Mouse (Mus musculus) A20 (cell line): ENCODE results near the gene Tbxas1.

Experiments
- DNase-seq: peaks from one replicate; pipeline ENCODE4 v3.0.0-alpha.2; 2011; ENCODE audit warnings: low read depth, low spot score

Tbxas1 gene

DNA sequence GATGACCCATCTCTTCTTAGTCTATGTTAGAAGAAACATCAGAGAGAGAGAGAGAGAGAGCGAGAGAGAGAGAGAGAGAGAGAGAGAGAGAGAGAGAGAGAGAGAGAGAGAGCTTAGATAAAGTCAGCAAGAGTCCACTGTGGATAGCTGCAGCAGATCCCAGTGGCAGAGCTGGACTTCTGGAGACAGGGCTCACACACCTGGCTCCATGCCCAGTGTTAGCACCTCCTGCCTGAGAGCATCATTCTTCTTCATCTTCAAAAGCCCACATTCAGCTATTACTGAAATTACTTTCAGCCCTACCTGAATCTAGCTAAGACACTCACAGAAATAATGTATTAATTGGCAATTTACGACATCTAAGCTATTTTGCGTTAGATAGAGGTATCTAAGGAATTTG is 85.2 kb downstream of the Tbxas1 start:
- DNase-seq: no peak

DNA sequence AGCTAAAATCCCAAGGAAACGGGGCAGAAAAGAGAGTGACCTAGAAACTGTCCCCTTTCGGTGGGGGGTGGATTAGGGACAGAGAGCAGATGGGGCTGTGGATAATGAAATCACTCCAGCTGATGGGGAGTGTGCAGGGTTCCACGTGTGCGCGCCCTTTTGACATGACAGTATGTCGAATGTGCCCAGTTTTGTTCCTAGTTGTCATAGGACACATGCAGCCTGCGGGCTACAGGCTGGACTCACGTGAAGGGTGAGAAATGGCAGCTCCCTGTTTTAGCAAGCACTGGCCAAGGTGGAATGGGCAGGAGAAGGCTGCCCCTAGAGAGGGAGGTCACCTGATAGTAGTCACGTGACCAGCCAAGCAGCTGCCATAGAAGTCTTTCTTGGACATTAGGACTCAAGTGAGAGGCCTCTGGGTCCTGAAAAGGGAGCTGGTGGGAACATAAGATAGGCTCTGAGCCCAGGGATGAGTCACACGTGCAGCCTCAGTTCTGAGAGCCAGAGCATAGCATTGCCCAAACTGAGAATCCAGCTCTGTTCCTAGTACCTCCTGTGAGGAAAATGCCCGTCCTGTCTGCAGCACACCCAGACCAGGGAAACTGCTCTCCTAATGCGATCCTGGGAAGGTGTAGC is 85.7 kb downstream of the Tbxas1 start:
- DNase-seq: no peak

DNA sequence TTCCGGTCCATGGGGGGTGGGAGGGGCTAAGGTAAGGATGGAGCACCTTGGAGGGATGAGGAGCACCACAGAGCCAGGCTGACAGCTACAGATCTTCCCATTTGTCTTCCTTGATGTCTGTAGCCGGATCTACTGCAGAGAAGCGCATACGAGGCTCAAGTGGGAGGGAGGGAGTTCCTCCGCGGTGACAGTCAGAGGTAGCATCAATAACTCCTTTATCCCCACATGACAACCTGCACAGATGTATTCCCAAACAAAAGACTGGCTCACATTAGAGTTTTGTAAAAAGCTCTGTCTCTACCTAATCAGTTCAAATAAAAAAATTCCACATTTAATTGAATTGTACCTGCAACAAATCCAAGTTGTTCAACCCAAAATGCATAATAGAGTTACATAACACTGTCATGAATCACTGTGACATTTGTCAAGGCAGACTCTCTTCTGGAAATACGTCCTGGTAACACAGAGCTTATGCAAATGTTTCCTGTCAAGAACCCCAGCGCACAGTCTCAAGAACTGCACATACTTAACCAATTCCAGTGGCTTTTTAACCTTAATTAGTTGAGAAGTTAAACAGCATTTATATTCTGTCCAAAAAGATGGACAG is 86.3 kb downstream of the Tbxas1 start:
- no peak for DNase-seq

DNA sequence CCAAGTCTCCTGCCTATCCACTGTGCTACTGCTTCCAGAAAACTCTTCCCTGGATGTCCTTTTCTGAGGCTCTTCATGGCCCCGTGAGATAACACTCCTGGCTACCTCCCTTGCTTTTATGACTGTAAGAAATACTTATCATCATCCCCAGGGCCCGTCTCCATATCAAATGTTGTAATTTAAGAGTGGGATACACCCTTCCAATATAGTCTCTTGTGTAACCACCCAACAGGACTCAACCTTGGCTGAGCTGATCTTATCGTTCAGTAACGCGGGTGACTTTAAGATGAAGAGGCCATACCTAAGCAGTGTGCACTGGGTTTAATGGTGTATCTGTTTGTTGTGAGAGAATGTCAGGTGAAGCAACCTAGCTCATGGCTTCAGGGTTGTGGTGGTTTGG is 91.6 kb downstream of the Tbxas1 start:
- no peak for DNase-seq

DNA sequence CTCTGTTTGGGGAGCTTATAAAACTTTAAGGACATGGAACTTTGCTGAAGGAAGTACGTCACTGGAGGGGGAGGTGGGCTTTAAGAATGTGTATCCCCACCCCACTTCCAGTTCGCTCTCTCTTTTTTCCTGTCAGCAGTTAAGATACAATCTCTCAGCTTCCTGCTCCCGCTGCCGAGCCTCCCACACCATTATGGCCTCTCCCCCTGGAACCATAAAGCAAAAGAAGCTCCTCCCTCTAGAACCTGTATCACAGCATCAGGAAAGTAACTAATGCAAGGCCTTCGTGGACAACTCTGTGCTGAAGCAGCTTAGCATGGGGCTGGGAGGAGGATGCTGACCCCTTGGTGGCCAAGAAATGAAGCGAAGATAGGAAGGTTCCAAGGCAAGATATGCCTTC is 92.1 kb downstream of the Tbxas1 start:
- no peak for DNase-seq

DNA sequence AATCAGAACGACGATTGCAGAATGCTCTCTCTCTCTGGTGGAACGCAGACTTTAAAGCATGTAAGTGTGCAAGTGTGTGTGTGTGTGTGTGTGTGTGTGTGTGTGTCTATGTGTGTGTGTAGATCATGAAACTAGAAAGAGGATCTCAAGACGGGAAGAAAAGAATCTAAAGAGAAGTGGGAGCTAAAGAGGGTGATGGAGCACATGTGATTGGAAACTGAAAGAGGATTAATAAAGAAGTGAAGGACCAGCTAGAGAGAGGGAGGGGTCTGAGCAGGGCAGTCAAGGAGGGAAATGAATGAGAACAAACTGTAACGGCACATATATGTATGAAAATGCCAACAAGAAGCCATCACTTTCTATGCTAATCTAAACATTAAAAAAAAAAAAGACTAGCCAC is 92.8 kb downstream of the Tbxas1 start:
- peak; percentile 71 for DNase-seq

DNA sequence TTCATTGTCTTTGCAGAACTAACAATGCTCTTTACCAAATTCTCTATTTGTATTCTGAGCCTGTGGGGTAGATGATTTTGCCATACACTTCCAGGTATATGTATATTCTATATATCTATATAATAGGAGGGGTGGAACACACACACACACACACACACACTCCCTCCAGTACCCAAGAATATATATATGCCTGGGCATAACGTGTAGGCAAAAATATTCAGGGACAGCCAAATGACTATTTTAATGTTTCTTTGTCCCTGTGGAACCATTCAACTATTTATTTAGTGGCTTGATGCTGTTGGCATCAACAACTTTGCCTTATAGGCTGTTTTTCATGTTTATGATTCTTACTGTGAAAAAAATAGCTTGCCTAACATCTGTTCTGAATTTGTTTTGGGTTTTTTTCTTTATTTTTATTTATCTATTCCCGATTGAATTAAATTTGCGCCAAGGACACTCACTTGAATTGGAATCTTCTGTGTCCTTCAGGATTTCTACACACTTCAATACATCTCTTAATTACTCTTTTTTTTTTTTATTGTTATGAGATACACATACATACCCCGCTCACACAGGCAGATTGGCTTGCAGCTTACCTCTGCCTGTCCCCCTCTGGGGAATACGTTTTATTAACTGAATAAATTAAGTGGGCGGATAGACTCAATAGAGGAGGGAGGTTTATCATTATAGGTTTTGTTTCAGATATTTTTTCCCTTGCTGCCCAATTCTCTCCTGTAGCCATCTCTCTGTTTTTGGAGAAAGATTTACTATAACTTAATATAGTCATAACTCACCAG is 94.9 kb downstream of the Tbxas1 start:
- no peak for DNase-seq

DNA sequence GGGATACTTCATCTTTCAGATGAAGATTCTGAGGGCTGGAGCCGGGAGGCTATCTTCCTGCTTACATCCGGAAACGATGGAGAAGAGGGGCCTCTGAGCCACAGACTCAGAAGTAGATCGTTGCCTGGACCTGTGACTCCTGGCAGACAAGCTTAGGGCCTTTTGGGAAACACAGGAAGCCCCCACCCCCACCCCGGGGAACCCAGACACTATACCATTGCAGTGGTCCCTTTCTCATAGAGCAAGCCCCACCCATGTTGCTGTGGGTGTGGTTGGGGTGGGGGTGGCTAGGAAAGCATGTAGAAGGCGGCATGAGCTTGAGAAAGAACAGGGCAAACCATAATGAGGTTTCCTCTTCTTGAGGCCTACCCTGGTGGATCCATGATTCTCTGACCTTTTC is 95.6 kb downstream of the Tbxas1 start:
- DNase-seq: no peak

DNA sequence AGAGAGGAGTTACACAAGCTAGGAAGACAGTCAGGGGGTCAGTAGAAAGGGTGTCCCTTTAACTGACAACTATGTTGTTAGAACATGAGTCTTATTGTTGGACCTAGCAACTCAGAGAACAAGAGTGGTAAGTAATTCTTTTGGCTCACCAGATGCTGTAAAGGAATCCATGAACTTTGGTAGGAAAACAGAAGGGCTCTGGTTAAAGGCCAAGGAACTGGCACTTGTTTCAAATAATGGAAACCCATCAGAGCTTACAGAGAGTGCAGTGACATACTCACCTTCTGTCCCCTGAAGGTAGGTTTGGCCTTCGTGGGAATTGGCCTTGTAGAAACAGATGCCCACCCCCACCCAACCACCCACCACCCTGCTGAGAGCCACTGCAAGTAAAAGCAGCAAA is 97.6 kb downstream of the Tbxas1 start:
- DNase-seq: no peak

DNA sequence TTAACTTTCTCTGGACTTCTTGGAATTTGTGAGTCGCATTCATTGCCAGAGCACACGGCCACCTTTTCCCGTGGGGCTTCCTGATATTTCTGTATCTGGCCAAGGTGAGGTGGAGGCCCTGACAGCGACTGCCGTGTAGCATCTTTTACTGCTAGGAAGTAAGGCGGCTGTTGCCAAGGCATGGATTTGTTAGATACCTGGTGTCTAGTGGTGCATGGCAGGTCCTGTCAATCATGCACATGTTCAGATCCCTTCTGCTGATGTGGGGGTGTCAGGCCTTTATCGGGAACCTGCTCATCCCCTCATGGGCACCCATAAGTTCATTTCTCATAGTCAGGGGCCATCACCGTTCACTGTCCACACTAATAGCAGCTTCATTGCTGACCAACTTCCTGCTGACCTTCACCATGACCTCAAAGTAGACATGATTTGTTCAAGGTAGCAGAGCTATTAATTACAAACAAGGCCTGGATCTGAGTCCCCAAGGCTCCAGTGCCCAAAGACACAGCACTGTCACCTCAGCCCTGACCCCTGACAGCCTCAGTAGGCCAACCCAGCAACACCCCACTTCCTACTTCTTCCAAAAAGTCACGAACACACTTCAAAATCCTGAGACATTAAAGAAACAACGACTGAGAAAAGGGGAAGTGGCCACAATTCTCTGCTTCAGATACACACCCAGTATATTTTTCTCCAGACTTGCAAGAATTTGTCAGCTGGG is 98.4 kb downstream of the Tbxas1 start:
- peak; percentile 74 for DNase-seq

DNA sequence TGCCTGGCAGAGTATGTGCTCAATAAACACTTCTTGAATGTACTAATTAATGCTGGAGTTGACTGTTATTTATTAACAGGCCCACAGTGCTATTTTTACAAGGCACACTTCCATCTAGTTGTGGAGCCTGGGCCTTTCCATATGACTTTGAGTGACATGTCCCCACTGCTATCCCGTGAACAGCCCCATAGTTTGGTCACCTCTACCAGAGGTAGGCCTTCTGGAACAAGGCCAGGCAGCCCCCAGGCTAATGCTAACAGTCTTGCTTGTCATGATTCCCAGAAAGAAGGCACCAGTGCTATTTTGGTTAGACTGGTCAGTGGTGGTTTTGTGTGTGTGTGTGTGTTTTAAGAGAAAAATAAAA is 98.9 kb downstream of the Tbxas1 start:
- no peak for DNase-seq

DNA sequence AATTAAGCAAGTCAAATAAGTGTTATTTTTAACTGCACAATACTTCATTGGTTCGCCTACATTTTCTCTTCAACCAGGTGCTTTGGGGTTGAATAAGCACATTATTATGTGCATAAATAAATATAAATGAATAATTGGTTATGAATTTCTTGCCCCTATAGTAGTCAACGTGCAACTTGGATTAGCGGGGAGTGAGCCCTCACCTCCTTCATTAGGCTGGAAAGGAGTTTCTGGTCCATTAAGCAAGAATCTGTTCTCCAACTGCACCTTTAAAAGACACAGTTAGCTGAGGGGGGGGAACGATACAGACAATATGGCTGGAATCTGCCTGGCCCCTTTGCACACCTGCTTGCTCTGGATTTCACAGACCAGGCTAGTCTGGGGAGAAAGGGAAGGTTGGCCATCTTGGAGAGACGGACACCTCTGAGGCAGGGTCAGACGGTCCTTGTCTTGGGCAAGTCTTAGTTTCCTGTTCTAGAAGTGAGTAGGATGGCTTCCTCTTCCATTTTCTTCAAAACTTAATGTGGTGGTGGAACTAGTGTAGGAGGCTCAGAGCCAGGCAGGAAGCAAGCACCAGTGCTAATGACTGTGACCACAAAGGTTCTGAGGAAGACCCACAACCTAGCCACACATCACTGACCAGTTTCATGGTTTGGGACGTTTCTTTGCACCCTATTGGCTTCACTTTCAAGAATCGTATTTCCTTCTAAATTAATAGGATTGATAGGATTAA is 99.5 kb downstream of the Tbxas1 start:
- DNase-seq: peak; percentile 15

DNA sequence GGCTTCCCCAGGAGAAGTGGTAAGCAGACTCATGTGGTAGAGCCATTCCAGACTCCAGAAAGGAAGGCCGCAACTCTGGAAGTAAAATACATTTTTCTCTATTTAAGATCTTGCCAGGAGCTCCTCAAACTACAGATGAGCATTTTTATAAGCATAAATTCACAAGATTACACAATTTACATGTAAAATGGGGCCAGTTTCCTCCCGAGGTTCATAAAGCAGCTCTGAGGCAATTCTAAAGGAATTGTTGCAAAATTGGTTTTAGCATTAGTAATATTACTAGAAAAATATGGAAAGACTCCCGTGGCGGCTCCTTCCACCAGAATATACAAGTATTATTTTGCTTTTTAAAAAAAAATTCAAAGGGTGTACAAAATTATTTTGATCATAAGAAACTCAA is 100.7 kb downstream of the Tbxas1 start:
- no peak for DNase-seq

DNA sequence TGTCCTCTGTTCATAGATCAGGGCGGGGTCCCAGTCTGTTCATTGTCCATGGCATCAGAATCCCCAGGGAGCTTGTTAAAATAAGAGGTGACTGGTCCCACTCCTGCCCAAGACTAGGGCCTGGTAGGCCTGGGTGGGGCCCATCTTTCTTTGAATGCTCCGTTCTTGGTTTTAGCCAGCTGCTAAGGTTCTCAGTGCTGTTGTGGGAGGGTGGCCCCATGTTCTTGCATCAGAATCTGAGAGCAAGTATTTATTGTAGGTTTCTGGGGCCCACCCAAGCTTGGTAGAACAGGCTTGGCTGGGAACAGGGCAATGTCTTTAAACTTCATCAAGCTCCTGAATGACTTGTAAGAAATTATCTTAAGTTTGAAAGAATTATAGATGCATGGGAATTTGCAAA is 101.2 kb downstream of the Tbxas1 start:
- DNase-seq: no peak

DNA sequence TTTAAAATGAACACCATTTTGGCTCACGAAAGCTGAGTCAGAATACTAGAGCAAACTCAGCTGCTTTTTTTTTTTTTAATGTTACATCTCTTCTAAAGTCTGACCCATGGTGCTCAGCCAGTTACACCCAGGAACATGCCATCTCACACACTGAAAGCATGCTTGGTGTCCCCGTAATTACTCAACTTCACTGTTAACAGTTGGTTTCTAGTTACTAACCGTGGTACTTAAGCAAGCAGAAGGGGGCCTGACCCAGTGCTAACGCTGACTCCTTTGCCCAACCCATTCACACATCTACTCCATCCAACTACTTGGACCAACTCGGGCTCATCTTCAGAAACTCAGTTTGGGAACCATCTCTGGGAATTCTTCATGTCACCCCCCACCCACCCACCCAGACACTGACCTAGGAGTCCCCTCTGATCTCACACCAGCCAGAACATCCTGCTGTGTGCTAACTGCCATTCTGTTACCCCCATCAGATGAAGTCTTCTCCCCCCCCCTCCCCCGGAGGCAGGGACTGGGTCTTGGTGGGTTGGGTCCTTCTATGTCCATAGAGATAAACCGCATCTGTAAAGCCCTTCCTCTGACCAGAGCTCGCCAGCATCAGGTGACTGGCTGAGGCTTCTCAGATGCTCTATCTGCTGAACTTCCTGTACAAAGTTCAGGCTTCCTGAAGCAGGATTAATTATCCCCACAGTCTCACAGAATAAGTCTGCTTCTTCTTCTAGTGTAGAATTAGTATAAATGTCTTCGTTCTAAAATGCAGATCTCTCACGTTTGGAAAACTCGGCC is 105.9 kb downstream of the Tbxas1 start:
- DNase-seq: no peak

DNA sequence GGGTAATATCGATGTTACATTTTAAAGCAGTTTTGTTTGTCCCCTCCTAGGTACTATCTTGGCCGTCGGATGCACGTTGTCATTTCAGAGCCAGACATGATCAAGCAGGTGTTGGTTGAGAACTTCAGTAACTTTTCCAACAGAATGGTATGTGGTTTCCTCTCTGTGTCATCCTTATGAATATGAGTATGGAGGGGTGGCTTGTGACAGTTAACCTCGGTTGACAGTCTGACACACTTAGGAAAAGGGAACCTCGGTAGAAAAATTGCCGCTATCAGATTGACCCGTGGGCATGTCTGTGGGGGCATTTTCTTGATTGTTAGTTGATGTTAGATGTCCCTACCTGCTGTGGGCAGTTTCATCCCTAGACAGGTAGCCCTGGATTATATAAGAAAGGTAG is 106.9 kb downstream of the Tbxas1 start:
- DNase-seq: no peak

DNA sequence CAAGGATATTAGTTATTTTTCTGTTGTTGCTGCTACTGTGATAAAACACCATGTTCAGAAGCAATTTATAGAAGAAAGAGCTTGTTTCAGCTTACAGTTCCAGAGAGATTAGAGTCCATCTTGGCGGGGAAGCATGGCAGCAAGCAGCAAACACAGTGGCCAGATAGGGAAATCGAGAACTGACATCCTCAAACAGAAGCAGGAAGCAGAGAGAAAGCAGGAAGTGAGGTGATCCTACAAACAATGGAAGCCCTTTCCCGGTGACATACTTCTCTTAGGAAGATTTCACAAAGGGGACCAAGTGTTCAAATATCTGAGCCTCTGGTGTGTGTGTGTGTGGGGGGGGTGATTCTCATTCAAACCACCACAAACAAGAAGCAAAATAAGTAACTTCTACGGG is 107.5 kb downstream of the Tbxas1 start:
- DNase-seq: no peak

DNA sequence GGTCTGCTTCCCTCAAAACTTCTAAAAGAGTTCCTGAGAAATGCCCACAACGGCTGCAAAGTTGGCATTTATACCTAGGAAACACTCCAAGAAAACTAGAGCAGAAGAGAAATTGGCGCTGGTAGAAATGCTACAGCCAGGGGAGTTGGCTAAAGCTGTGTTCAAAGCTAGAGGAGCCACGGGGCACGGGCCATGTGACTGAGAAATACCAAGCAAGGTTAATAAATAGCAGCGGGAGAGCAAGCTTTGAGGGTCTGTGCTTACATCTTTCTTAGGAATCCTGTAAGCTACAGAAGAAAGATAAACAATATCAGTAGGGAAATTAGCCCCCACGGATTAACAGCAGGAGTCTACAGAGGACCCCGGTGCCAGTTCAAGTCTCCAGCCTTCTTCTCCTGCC is 107.9 kb downstream of the Tbxas1 start:
- DNase-seq: no peak

DNA sequence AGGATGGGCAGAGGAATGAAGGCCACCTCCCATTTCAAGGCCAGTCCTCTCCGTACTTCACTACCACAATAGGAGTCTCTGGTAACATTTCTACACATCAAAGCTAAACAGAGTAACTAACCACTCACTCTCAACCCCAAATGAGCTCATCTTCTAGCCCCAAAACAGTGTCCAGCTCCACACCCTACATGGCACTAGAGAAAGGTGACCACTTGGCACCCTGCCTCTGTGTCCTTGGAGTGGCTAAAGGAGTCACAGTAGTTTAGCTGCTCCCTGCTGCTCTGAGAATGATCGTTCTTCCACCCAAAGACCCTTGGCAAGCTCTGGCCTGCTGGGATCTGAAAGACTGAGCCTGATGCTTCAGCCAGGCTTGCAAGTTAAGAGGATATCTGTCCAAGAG is 109.4 kb downstream of the Tbxas1 start:
- DNase-seq: no peak

DNA sequence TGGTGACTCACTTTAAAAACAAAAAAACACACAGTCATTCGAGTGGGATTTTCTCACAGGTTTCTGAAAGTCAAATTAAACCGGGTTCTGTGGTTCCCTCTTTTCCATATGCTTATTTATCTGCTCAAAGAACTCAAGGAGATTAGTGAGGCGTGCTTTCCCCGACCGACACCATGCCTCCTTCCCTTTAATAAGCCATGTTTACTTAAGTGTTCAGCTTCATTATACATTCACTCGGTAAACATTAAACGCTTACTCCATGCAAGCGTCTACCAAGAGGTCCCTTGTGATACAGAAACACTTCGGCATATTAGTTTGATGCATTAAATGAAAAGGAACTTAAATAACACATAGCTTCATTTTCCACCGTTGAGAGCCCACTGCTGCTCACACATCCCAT is 111.4 kb downstream of the Tbxas1 start:
- no peak for DNase-seq

DNA sequence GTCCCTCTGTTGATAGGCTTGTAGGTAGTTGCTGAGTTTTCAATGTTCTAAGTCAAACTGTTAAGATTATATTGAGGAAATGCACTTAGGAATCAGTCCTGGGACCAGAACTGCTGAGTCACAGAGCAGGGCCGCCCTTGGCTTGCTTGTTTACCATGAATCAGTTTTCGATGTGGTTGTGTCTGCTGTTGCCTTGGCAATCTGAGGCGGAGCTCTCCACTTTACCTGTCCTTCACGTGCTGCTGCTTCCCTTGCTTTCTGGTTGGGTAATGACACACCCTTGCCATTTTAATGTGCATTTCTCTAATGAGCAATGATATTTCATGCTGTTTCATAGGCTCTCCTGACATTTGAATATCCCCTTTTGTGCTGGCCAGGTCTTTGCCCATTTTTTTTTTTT is 116.8 kb downstream of the Tbxas1 start:
- DNase-seq: no peak
